Mouse (Mus musculus): ENCODE measurements at regions not wholly inside any gene's neighbourhood (a gene's known extent, or its start where the extent isn't known, plus 50 kb on each side); places are given as distances from the start of the nearest gene placed in this dataset.
"Not testable (repeated sequence)": the region's sequence is repeated elsewhere in the genome, so short reads cannot be mapped to it uniquely, and the experiment has no call there.

GRCm38 (mm10) chr1:43299490-43300302 lies 102.9 kb upstream of the Fhl2 start:
- WGBS: 49% methylated on average over 7 of the region's 7 CpGs
- no peaks in the 10 kb centered on the region for H3K4me1 ChIP-seq (ENCODE audit: control insufficient read depth, insufficient read depth, low read length)
- no peak overlapping the region for H3K27ac ChIP-seq (ENCODE audit: control insufficient read depth, insufficient read depth, low read depth, low read length, poor library complexity)
- TF ChIP-seq POLR2A (IDR thresholded peaks at IDR 0.05; ENCODE audit: borderline replicate concordance, control insufficient read depth, low read depth, low read length) (no peak), CTCF (IDR thresholded peaks at IDR 0.05; ENCODE audit: control insufficient read depth, insufficient read depth, low read length) (no peak)
- H3K4me3 ChIP-seq (replicated peaks; ENCODE audit: control insufficient read depth, low read depth, low read length): no peak overlapping the region

GRCm38 (mm10) chr1:43300676-43301075 lies 103.9 kb upstream of the Fhl2 start:
- no peak for TF ChIP-seq CTCF (IDR thresholded peaks at IDR 0.05; ENCODE audit: control insufficient read depth, insufficient read depth, low read length)
- TF ChIP-seq POLR2A (IDR thresholded peaks at IDR 0.05; ENCODE audit: borderline replicate concordance, control insufficient read depth, low read depth, low read length): no peak
- Histone ChIP-seq H3K4me3 (replicated peaks; ENCODE audit: control insufficient read depth, low read depth, low read length) (no peak overlapping the region), H3K27ac (ENCODE audit: control insufficient read depth, insufficient read depth, low read depth, low read length, poor library complexity) (no peak overlapping the region), H3K4me1 (ENCODE audit: control insufficient read depth, insufficient read depth, low read length) (no peaks in the 10 kb centered on the region)
- WGBS: 65% methylated on average over 5 of the region's 5 CpGs

- H3K4me1 ChIP-seq (ENCODE audit: control insufficient read depth, insufficient read depth, low read length): no peaks in the 10 kb centered on the region
- 50% methylated on average over 7 of the region's 7 CpGs for WGBS
- H3K27ac ChIP-seq (ENCODE audit: control insufficient read depth, insufficient read depth, low read depth, low read length, poor library complexity): no peak overlapping the region
- H3K4me3 ChIP-seq (replicated peaks; ENCODE audit: control insufficient read depth, low read depth, low read length): no peak overlapping the region
- TF ChIP-seq POLR2A (IDR thresholded peaks at IDR 0.05; ENCODE audit: borderline replicate concordance, control insufficient read depth, low read depth, low read length) (no peak), CTCF (IDR thresholded peaks at IDR 0.05; ENCODE audit: control insufficient read depth, insufficient read depth, low read length) (no peak)
These were observed 105.2 kb upstream of the Fhl2 start for GRCm38 (mm10) chr1:43301866-43302571.

- 63% methylated on average over 7 of the region's 7 CpGs for WGBS
- no peak for TF ChIP-seq CTCF (IDR thresholded peaks at IDR 0.05; ENCODE audit: control insufficient read depth, insufficient read depth, low read length)
- no peak overlapping the region for H3K4me3 ChIP-seq (replicated peaks; ENCODE audit: control insufficient read depth, low read depth, low read length)
- no peak overlapping the region for H3K27ac ChIP-seq (ENCODE audit: control insufficient read depth, insufficient read depth, low read depth, low read length, poor library complexity)
- H3K4me1 ChIP-seq (ENCODE audit: control insufficient read depth, insufficient read depth, low read length): no peaks in the 10 kb centered on the region
These were observed 105.9 kb upstream of the Fhl2 start for GRCm38 (mm10) chr1:43302657-43303056.

- H3K27ac ChIP-seq (ENCODE audit: control insufficient read depth, insufficient read depth, low read depth, low read length, poor library complexity): no peak overlapping the region
- WGBS: 47% methylated on average over 9 of the region's 9 CpGs
- H3K4me3 ChIP-seq (replicated peaks; ENCODE audit: control insufficient read depth, low read depth, low read length): no peak overlapping the region
- H3K4me1 ChIP-seq (ENCODE audit: control insufficient read depth, insufficient read depth, low read length): no peaks in the 10 kb centered on the region
- TF ChIP-seq POLR2A (IDR thresholded peaks at IDR 0.05; ENCODE audit: borderline replicate concordance, control insufficient read depth, low read depth, low read length) (no peak), CTCF (IDR thresholded peaks at IDR 0.05; ENCODE audit: control insufficient read depth, insufficient read depth, low read length) (no peak)
These were observed 108.8 kb upstream of the Fhl2 start for GRCm38 (mm10) chr1:43305349-43306278.

- no peak overlapping the region for H3K4me3 ChIP-seq (replicated peaks; ENCODE audit: control insufficient read depth, low read depth, low read length)
- H3K4me1 ChIP-seq (ENCODE audit: control insufficient read depth, insufficient read depth, low read length): no peaks in the 10 kb centered on the region
- 56% methylated on average over 16 of the region's 16 CpGs for WGBS
- H3K27ac ChIP-seq (ENCODE audit: control insufficient read depth, insufficient read depth, low read depth, low read length, poor library complexity): no peak overlapping the region
- TF ChIP-seq POLR2A (IDR thresholded peaks at IDR 0.05; ENCODE audit: borderline replicate concordance, control insufficient read depth, low read depth, low read length): no peak
- TF ChIP-seq CTCF (IDR thresholded peaks at IDR 0.05; ENCODE audit: control insufficient read depth, insufficient read depth, low read length): no peak
These were observed 114.2 kb upstream of the Fhl2 start for GRCm38 (mm10) chr1:43310711-43311695.

GRCm38 (mm10) chr1:43316331-43316730 lies 119.5 kb upstream of the Fhl2 start:
- not testable (repeated sequence) for H3K27ac ChIP-seq (ENCODE audit: control insufficient read depth, insufficient read depth, low read depth, low read length, poor library complexity); H3K4me3 ChIP-seq (replicated peaks; ENCODE audit: control insufficient read depth, low read depth, low read length); H3K4me1 ChIP-seq (ENCODE audit: control insufficient read depth, insufficient read depth, low read length)
- 78% methylated on average over 12 of the region's 12 CpGs for WGBS
